Mouse (Mus musculus): ENCODE data around the gene Fgf8.

Gene Fgf8

DNA sequence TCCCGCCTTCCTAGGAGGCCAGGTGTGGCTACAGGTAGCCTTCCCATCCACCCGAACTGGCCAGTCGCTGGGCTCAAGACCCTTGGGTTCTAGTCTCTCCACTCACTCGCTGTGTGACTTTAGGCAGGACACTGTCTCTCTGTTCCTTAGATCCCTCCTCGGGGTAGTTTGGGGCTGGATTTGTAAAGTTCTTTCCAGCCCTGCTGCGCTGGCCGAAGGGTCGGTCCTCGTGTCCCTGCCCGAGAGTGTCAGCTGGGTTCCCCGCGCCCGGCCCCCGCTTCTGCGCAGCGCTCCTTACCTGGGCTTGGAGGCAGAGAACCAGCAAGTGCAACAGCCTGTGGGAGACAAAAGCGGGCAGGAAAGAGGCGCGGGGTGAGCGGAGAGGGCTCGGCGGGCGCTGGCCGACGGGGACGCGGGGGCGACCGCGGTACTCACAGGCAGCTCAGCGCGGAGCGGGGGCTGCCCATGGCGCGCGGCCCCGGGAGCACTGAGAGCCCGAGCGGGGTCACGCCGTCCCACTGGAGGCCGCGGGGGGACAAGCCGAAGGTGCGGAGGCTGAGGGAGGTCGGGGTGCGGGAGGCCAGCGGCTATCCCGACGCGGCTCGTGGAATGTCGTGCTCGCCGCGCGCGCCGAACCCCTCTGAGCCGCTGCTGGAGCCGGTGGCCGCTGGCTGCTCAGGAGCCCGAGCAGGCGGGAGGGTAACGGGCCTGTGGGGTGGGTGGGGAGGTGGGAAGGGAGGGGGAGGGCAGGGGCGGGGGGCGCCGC lies at the start of gene Fgf8:
Fgf8 (minus strand) TSS at position 698 of the 766 bp plus-strand sequence.
- DNase-seq (ENCODE audit: inconsistent ontology term) = peak; percentile 41

DNA sequence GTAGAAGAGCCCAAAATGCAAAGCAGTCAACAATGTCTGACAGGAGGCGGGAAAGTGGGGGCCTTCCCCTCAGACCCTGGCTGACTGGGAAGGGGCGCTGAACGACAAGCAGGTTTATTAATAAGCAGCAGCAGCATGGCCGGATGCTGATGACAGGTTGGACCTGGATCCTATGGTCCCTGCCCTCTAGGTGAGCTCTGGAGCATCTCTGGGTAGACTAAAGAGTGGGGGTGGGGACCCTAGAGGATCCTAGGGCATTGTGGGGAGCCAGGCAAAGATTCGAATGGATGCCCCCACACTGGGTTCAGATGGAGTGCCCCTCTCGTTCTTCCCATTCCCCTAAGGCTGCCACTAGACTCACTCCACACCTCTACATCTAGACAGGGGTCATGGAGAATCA lies 49.7 kb upstream of the Fgf8 start:
- no peak for DNase-seq (ENCODE audit: inconsistent ontology term)

DNA sequence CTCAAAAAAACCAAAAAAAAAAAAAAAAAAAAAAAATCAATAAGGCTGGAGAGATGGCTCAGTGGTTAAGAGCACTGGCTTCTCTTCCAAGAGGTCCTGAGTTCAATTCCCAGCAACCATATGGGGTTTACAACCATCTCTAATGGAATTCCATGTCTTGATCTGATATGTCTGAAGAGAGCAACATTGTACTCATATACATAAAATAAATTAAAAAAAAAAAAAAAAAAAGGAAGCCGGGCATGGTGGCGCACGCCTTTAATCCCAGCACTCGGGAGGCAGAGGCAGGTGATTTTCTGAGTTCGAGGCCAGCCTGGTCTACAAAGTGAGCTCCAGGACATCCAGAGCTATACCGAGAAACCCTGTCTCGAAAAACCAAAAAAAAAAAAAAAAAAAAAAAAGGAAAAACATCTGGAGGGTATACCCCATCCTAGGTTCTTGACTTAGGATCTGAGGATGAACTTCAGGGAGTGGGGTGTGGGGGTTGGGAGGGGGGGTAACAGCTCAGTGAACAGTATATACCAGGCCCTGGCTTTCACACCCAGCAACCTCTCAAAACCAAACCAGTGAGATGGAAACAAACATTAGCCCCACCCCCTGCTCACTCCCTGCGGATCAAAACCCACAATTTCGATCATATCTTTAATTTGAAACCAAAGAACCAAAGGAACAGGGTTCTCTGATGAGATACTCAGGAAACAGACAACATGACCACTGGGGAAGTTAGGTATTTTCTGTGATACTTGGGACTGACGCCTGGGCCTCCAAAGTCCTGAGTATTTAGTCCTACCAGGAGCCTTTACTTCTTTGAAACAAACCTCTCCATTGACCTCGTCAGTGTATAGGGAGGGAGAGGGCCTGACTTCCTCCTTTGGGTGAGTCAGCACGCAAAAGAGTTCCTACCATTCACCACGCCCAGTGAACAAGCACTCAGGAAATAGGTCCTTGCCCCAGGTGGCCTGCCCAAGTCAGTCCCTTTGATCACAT lies 47.5 kb upstream of the Fgf8 start:
- DNase-seq (ENCODE audit: inconsistent ontology term) = no peak

DNA sequence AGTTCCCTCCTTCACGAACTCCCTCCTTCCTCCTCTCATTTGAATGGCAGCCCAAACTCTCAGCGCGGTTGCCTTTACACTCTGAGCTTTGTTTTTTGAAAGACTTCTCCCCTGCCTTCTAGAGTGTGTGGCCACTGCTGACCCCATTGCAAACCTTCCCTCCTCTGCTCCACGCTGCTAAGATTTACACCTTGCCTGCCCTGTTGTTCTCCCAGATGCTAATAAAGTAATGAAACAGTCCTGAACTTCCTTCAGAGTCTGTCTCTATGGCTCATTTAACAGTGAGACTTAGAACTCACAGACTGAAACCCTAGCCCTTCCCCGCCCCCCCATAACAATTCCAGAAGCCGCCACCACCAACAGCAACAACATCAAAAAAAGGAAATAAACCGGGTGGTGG lies 46.6 kb upstream of the Fgf8 start:
- no peak for DNase-seq (ENCODE audit: inconsistent ontology term)

DNA sequence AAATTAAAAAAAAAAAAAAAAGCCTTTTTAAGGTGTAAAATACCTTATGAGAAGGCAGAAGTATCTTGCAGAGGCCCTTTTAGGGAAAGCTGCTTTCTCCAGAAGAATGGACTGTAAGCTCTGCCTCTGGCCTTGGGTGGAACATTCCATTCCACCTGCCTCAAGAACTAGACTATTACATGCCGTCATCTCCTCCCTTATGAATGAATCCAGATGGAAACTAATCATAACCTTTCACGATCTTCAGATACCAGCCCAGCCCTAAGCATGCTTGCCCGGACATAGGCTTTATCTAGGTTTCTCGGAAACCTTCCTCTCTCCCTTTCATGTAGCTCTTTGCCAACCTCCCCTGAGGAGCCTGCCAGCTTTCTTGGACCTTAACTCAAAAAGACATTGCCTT lies 45.6 kb upstream of the Fgf8 start:
- no peak for DNase-seq (ENCODE audit: inconsistent ontology term)

DNA sequence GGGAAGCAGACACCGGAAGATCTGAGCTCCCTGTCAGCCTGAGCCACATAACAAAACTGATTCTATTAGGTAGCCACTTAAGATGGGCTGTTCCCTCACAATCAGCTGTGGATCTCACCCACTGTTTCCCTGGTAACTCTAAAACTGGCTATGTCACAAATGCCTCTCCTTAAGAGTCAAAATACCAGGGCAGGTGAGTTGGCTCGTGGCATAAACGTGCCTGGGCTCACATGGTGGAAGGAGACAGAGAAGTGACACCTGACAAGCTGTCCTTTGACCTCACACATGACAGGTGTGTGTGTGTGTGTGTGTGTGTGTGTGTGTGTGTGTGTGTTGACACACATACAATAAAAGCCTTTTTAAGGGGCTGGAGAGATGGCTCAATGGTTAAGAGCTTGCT lies 44.7 kb upstream of the Fgf8 start:
- DNase-seq (ENCODE audit: inconsistent ontology term) = no peak

DNA sequence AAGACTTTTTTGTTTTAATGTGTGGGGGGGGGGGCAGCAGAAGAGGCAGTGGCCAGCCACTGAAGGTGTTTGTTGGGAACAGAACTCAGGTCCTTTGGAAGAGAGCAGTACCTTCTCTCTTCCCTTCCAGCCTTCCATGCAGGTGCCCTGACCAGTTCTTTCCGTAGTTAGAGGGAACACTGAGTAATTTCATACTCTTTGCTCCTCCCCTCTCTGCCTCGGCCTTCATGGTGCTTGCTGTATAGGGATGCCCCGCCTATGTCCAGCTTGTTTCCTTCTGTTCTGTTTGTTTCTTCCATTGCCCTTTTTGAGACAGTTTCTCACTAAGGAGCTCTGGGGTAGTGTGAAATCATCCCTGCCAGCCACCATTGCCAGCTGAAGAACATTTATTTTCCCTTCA lies 42.8 kb upstream of the Fgf8 start:
- no peak for DNase-seq (ENCODE audit: inconsistent ontology term)

DNA sequence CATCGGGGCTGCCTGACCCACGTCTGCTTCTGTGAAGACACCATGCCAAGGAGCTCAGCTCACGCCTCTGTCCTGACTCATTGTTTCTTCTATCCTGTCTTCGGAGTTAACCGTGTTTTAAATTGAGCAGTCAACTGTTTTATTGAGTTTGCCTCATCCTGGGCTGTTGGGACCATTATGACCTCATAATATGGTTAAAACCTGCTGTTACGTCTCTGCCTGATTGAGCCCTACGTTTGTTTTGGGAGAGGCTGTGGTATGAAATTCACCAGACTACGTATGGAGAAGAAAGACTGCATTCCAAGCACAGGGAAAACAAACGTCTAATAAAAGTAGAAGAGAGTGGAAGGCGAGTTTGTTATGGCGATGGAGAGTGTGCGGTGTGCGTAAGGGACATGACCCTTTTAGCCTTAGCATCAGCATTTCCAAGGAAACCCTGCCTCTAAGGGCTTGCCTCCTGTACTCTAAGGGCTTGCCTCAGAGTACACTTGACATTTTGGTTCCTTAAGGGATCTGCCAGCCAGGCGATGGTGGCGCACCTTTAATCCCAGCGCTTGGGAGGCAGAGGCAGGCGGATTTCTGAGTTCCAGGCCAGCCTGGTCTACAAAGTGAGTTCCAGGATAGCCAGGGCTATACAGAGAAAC lies 41.3 kb upstream of the Fgf8 start:
- no peak for DNase-seq (ENCODE audit: inconsistent ontology term)

DNA sequence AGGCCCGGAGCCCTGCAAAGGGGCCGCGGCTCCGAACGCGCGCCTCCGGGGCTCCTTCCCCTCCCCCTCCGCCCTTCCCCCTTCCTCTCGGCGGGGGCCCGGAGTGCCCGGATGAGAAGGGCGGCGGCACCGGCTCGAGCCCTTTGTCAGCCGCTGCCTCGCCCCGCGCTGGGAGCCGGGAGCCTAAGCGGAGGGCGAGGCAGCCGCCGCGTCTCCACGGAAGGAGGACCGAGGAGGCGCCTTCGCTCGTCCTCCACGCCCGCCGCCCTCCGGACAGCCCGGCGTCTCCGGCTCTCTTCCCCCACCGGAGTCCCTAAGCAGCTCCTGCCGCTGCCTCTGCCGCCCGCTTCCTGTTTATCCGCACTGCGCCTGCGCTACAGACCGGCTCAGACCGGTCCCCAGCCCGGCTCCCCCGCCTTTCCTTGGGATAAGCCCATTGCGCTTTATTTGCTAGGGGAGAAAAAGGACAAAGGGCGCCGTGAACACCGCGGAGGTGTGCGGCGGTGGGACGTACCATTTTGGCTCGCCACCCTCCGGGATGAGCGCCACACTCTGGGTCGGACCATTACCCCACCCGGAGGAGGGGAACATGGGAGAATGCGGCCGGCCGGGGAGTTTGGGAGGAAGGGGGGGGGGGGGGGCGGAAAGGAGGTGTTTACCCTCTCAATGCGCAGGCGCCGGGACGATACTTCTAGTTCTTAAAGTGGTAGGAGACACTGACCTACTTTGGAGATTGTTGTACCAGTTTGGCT lies 40.6 kb upstream of the Fgf8 start, which contains the start of gene Mgea5:
Mgea5 (minus strand) TSS at position 657 of the 752 bp plus-strand sequence.
- peak; percentile 100 for DNase-seq (ENCODE audit: inconsistent ontology term)

DNA sequence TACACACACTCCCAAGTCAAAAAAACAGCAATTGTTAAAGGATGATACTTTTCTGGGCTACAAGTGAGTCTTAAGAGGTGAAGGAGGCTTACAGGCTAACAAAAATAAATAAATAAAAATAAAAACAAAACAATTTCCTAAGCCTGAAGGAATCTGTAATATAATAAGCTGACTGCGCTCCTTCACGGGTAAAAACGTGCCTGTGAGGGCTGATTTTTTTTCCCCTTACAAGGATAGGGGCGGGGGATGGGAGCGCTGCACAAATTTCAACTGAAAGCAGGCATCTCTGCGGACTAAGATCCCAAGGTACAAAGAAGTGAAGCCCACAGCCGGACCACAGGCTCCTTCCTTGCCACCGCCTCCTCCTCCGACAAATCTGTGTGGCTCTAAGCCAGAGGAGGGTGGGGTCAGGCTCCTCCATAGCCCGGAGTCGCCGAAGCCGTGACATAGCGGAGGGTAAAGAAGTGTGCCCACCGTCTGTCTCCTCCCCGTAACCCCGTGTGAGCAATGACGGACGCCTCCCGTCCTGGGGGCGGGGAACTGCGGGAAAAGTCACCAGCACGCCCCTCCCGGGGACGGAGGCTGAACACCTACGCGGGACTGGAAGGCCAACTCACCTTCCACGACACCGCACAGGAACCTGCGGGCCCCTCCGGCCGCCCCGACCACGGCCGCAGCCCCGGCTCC lies 39.7 kb upstream of the Fgf8 start:
- DNase-seq (ENCODE audit: inconsistent ontology term) = peak; percentile 83

DNA sequence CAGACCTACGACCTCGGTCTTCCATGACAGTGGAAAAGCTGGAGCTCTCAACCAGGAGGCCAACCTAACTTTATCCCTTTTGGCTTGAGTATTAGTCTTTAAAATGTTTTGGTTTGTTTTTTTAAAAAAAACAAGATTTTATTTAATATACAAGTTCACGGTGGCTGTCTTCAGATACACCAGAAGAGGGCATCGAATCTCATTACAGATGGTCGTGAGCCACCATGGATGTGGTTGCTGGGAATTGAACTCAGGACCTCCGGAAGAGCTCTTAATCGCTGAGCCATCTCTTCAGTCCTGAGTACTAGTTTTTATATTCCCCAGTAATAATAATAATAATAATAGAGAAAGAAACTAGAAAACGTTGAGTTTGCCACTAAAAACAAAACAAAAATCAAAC lies 39.0 kb upstream of the Fgf8 start:
- no peak for DNase-seq (ENCODE audit: inconsistent ontology term)

DNA sequence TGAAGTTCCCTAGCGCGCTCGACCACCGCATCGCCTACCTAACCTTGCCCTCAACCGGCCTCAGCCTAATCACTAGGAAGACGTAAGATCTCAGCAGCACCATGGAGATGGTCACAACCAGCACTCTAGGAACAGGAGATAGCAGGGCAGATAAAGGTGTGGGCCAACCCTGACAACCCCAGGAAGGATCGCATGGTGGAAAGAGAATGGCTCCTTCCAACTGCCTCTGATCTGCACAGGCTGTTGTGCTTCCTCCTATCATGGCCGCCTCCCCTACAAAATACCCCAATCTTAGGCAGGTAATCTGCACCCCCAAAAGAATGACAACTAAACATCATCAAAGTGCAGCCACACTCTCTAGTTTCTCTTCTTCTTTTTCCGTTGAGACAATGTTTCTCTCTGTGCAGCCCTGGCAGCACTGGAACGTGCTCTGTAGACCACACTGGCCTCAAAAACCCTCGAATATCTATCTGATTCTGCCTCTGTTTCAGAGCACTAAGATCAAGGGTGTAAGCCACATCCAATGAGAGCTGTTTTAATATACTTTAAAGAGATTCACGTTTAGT lies 37.7 kb upstream of the Fgf8 start:
- DNase-seq (ENCODE audit: inconsistent ontology term) = no peak

DNA sequence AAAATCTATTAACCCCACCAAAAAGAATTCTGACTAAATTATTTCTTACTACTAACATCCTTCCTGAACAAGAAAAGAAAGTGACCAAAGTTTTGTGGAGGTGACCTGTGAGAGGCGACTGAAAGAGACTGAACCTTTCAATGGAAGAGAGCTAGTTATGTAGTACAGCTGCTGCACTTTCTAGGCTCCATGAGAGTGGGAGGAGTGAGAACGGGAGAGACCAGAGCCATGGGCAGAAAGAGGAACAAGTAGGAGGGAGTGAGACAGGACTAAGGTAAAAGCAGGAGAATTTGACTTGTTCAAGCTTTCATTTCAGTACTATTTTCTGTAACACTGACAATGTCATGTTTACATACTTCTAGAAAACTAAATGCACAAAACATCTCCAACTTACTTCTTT lies 32.8 kb upstream of the Fgf8 start:
- no peak for DNase-seq (ENCODE audit: inconsistent ontology term)

DNA sequence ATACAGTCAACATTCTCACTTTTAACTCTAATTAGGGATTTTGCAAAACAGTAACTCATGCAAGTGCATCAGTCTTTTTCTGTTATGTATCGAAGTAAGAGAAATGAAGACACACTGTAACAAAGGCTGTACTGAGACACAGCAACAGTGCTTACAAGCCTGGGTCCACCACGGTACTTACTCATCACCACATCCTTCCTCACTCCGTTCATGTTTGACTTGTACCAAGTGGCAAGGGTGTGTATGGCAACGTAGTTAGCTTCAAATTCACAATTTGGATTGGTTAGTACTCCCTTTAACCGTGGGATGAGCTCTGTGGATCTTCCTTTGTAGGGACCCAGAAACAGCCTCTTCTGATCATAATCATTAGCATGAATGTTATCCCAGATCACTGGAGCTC lies 28.8 kb upstream of the Fgf8 start:
- DNase-seq (ENCODE audit: inconsistent ontology term) = no peak

DNA sequence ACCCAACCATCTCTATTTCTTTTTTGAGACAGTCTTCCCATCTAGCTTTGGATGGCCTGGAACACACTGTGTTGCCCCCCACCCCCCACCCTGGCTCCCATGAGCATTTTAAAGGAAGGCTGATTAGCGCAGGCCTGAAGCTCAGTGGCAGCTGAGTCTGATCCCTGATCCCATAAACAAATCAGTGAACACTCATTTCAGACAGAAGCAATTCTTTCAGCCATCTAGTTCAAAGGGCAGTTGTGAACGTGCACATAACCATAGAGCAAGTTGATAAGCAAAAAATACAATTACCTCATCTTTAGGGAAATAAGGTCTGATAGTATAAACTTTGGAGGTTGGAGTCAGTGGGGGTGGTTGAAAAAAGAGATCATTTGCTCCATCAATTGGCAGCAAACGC lies 18.1 kb upstream of the Fgf8 start:
- no peak for DNase-seq (ENCODE audit: inconsistent ontology term)

DNA sequence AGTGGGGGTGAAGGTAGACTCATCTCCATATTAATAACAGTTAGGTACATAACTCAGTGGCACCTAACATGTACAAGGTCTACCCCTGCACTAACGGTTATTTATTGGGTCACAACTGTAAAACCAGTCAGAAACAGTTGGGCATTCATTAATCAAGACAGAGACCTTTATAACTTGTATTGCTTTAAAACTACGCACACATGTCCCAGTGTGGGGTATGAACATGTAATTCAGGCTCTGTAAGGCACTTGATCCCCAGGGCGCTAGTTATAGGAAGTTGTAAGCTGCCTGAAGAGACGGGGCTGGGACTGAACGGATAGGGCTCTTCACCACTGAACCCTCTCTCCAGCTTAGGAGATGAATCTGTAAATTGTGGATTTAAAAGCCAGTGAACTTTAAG lies 16.0 kb upstream of the Fgf8 start:
- DNase-seq (ENCODE audit: inconsistent ontology term) = no peak

DNA sequence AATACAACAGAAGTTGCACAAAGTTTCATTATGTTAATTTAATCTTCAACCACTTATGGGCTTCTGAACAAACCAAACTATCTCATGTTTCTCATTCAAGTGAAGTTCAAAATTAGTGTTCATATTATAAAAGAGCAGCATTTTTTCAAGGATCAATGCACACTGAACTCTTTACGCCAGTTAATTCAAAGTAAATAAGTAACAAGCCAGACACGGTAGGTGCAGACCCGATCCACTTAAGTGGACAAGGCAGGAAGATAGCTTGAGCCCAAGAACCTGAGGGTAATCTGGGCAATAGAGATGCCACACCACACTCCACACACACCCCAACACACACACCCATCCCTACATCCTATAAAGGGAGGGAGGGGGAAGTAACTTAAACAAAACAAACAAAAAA lies 10.8 kb upstream of the Fgf8 start:
- no peak for DNase-seq (ENCODE audit: inconsistent ontology term)

DNA sequence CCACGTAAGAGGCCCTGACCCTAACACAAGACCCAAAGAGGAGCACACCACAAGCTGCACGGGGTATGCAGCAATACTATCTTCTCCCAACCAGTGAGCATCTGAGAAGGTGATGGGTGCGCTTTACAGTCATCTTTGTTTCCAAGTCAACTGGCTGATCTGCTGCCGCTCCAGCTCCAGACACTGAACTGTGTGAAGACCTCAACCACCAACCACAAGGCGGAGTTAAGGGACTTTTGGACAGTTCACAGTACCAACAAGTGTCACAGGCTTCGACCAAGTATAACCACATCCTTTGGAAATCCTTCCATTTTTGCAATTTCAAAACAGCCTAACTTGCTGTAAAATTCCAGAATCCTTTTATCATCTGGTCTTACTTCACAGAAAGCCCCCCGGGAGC lies 9.2 kb upstream of the Fgf8 start:
- no peak for DNase-seq (ENCODE audit: inconsistent ontology term)

DNA sequence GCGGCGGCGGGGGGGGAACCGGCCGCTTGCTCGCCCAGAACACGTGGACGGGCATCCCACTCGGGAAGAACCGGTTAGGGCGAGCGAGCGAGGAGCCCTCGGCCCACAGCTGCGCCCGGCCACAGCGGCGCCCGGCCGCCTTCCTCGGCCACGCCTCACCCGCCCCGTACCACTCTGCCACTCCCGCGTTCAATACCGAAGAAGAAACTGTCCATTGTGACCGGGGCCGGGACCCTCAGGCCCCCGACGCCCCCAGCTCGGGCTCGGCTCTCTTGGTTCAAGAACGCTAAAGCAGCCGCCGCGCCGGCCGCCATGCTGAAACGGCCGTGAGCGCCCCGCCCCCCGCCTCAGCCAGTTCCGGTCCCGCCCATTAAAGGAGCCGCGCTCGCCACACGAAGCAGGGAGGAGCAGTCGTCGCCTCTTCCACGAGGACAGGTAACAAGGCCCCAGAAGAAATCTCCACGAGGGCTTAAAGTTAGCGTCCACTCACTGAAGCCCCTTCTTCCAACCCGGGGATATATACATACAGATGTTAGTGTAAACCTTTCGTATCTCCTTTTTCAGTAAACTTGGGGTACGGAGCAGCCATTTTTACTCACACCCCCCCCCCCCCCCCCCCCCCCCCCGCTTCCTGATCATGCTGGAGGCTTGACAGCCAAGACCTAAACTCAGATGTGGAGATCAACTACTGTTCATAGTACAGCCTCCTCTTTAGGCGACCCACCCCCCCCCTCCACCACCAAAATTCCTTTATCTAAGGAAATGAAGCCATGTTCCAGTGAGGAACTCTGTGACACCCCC lies 6.7 kb upstream of the Fgf8 start, which contains the start of gene Npm3:
Npm3 (minus strand) TSS at position 349 of the 801 bp plus-strand sequence.
- peak; percentile 87 for DNase-seq (ENCODE audit: inconsistent ontology term)
